Mouse (Mus musculus): ENCODE measurements around the gene Ss18l1. TPM values are rescaled to one million over a fixed set of nuclear protein-coding genes. Genes with fewer than 3 reads are reported as not detected.

The Ss18l1 gene
- polyA plus RNA-seq (2017; shearing (Covaris generic)): 3.9 TPM

GRCm38 (mm10) chr2:180042256-180042857 is at the start of gene Ss18l1, which contains the start of gene Psma7:
TSS of gene Ss18l1 (plus strand) at chr2:180042509.
TSS of gene Psma7 (minus strand) at chr2:180042433.

GRCm38 (mm10) chr2:180024401-180025098 is 17.8 kb upstream of the Ss18l1 start, which contains the start of gene Lsm14b:
TSS of gene Lsm14b (plus strand) at chr2:180024987.

GRCm38 (mm10) chr2:180070481-180071453 is 28.5 kb downstream of the Ss18l1 start, which contains the start of gene Mtg2:
TSS of gene Mtg2 (plus strand) at chr2:180070588.

GRCm38 (mm10) chr2:180103978-180104658 is 61.8 kb downstream of the Ss18l1 start, which contains the start of gene Hrh3:
TSS of gene Hrh3 (minus strand) at chr2:180104488.

GRCm38 (mm10) chr2:180118661-180119438 is 76.5 kb downstream of the Ss18l1 start, which contains the start of gene Osbpl2:
TSS of gene Osbpl2 (plus strand) at chr2:180119306.

Other genes starting within 250 kb of the Ss18l1 start
- gene Taf4, start 65.9 kb upstream of the Ss18l1 start, polyA plus RNA-seq (2017; shearing (Covaris generic)): 3.6 TPM
- 1.8 TPM for gene Lsm14b, start 17.5 kb upstream of the Ss18l1 start, polyA plus RNA-seq (2017; shearing (Covaris generic))
- 464 TPM for gene Psma7, start 76 bp upstream of the Ss18l1 start, polyA plus RNA-seq (2017; shearing (Covaris generic))
- 60.3 TPM for gene Mtg2, start 28.1 kb downstream of the Ss18l1 start, polyA plus RNA-seq (2017; shearing (Covaris generic))
- not detected for gene Hrh3, start 62.0 kb downstream of the Ss18l1 start, polyA plus RNA-seq (2017; shearing (Covaris generic))
- 56.4 TPM for gene Osbpl2, start 76.8 kb downstream of the Ss18l1 start, polyA plus RNA-seq (2017; shearing (Covaris generic))
- gene Adrm1, start 129.0 kb downstream of the Ss18l1 start, polyA plus RNA-seq (2017; shearing (Covaris generic)): 176 TPM
- gene Lama5, start 183.3 kb downstream of the Ss18l1 start, polyA plus RNA-seq (2017; shearing (Covaris generic)): 1.1 TPM
- 603 TPM for gene Rps21, start 214.9 kb downstream of the Ss18l1 start, polyA plus RNA-seq (2017; shearing (Covaris generic))
- 2.2 TPM for gene Cables2, start 231.0 kb downstream of the Ss18l1 start, polyA plus RNA-seq (2017; shearing (Covaris generic))
- gene Rbbp8nl, start 247.4 kb downstream of the Ss18l1 start, polyA plus RNA-seq (2017; shearing (Covaris generic)): 0.17 TPM

All from inflammation-experienced regulatory T-cells, adult 16 weeks (primary cell).